Mouse (Mus musculus): ENCODE measurements around the gene Map1lc3a.
A peak's percentile ranks its signal among the peaks of the same experiment; 100 is the strongest.

Map1lc3a gene

DNA sequence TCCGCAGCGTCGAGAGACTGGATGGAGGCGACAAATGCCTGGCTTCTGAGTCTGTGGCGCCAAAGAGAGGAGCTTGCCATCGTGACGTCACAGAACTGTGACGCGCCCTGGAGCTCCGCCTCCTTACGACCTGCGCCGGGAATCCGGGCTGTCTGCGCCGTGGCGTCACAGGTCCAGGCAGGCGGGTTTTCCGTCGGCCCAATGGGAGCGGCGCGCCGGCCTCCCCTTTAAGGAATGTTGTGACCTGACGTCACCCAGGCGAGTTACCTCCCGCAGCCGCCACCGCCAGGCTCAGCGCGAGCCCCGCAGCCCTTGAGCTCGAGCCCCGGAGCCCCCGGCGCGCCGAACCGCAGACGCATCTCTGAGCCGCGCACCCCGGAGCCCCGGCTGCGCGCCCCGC is at the start of gene Map1lc3a:
Gene Map1lc3a (plus strand): TSS at position 103 of the 400 bp plus-strand sequence.
- DNase-seq: peak; percentile 89 to 91

DNA sequence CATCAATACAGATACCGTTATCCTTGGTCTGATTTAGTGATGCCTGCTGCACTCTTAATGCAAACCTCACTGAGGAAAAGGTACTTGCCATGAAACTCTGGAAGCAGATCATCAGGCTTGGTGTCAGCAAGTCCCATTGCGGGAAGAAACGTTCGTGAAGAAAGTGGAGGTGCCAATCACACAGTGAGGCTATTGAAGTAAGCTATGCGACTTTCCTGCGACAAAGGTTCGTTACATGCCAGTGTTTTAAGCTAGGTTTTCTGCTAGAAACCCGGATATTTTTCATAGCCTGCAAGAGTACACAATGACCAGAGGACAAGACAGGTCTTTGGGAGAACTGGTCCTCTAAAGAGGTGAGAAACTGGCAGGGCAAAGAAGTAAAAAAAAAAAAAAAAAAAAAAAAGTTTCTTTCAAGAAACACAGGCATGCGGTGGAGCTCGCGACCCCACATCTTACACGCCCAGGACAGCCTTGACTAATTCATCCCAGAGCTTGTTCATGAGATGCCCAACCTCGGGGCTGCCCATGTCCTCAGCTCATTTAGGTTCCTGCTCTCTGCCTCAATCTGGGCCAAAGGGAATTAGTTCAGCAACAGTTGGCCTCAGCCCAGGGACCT is 40.2 kb upstream of the Map1lc3a start:
- no peak for DNase-seq

DNA sequence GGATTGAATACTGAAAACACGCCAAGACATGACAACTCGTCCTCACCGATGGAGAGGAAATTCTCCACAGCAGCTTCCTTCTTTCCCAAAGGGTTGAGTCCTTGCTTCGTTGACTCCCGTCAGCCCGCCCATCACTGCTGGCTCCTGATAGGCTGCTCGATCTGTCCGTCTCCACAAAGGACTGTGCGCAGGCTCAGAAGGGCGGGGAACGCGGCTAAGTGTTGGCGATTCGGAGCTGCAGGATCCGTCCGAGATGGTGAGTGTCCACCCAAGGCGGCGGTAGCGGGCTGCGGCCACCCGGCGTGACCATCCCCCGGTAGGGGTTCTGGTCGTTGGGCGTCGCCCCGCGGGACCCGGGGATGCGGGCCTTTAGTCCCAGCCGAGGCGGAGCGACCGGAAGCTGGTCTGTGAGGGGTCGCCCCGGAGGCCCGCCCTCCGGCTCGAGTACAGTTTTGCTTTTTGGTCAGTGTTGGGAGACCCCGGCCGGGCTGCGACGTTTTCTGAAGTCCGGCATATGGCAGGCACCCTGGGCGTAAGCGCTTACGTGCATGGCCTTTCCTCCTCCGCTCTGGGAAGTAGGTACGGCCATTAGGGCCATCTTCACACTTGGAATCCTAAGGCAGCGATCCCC is 39.6 kb upstream of the Map1lc3a start, which contains the start of gene Dynlrb1:
Gene Dynlrb1 (plus strand): TSS at position 172 of the 631 bp plus-strand sequence.
- DNase-seq: peak; percentile 91 to 93

DNA sequence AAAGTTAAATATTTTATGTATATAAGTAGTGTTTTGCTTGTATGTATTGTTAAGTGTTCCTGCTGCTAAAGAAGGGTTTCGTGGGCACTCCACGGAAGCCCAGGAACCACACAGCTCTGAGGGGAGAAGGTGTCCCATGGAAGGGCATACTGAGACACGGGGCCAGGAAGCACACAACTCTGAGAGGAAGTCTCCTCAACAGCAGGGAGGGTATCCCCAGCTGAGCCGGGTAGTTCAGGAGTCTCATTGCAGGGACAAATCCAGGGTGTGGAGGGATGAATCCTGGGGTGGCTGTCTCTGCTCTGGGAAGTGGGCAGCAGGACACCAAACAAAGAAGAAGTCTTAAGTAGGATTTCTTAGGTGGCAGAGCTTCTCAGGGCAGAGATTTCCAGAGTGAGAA is 38.8 kb upstream of the Map1lc3a start:
- no peak for DNase-seq

DNA sequence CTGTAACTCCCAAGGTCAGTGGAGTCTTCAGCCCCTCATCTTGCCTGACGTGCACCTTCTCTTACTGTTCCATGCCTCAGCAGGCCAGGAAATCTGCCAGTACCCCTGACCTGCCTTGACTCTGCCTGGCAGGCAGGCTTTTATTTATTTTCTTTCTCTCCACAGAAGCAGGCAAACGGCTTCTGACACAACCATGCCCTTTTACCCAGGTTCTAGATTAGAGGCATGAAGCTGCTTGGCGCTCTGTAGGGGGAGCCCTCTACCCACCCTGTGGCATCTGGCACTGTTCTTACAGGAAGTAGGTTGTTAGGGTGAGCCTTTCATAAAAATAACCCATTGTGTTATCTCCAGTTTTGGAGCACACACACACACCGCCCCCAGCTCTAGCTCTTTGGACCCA is 35.2 kb upstream of the Map1lc3a start:
- DNase-seq: peak; percentile 19 to 24

DNA sequence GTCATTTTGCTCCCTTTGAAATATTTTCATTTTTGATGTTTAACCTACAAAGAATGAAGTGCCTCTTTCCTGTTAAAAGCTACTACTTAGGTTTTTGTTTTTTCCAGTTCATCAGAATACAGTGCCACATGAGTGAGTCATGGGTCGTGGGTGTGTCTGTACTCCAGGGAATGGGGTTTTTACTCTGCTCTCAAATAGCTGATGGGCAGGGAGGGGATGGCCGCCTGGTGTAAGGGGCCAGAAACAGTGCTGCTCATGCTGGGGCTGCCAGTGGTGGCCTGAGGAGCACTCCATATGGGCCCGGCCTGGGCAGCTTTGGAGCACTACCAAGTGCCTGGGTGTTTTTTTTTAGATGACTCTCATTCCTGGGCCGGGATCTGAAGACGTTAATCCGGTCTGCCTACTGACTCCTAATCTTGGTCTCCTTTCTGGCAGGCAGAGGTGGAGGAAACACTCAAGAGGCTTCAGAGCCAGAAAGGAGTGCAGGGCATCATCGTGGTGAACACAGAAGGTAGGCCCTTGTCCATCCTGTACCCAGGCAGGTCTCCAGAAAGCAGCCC is 33.7 kb upstream of the Map1lc3a start:
- no peak for DNase-seq

DNA sequence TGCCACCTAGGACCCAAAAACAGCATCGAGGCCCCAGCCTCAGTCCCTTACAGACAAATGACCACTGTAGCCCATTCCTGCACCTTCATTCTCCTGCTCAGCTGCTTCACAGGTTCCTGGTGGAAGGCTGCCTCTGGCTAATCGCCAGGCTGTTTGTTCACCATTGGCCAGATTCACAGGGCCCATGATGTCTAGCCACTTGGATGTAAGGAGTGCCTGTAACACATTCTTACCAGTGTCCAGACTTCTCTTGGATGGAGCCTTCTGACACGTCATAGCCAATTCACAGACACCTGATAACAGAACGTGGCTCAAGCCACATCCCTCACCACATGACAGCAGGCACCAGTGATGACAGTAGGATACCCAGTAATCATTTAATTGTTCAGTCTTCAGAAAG is 29.9 kb upstream of the Map1lc3a start:
- DNase-seq: no peak

DNA sequence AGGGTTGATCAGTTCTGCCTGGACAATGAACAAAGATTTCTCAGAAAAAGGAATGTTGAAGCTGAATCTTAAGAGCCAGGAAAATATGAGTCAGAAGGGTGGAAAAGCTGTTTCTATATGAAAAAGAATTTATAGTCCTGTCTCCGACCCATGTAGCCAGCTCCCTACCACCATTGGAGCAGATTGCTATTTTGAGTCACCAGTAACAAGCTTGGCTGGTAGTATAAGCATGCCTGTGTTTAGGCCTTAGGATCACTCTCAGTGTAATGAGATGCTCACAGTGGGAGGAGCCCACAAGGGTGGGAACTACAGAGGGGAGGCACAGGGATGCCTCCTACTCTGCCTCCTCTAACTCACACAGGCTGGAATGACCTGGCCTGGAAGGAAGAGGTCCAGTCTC is 27.9 kb upstream of the Map1lc3a start:
- DNase-seq: no peak

DNA sequence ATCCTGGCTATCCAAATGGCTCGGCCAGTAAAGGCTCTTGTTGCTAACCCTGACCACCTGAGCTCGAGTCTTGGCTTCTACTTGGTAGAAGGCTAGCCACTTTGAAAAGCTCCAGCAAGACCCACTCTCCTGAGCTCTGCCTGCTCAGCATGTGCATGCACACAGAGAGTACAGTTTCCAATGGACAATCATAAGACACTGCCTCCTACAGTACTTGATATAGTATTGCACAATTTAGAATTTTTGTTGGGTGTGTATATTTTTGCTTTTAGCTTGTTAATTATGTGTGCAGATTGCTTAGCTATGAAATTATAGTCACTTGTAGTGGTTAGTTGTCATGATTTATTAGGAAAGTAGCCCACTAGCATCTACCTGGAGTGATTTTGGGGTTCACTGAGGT is 27.4 kb upstream of the Map1lc3a start:
- no peak for DNase-seq

DNA sequence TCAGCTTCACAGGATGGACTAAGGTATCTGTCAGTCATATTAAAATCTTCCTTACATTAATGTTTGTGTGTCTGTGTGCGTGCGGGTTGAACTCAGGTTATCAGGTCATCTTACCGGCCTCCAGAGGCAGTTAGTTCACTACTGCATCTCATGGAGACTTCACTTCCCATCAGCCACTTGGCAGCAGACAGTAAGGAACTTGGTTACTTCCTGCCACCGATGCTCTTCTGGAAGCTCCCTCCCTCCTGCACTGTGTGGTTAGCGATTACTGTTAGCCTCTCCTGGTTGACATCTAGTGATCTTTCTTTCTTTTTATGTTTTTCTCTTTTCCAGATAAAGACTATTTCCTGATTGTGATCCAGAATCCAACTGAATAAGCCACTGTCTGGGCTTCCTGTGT is 26.5 kb upstream of the Map1lc3a start:
- DNase-seq: no peak

DNA sequence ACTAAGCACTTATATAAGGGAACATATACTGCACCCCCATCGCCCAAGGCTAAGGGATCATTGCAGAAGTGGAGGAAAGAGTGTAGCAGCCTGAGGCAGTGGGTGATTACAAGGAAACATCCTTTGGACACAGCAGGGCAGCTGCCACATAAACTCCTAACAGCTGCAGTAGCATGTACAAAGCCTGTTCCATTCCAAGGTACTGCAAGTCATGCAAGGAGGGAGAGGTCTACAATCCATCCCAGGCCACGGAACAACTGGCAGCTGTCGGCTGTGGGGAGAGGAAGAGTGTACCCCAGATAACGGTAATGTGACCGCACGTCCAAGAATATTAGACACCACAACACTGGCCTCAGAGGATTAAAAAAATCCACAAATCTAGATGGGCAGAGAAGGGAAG is 10.6 kb upstream of the Map1lc3a start:
- DNase-seq: no peak

DNA sequence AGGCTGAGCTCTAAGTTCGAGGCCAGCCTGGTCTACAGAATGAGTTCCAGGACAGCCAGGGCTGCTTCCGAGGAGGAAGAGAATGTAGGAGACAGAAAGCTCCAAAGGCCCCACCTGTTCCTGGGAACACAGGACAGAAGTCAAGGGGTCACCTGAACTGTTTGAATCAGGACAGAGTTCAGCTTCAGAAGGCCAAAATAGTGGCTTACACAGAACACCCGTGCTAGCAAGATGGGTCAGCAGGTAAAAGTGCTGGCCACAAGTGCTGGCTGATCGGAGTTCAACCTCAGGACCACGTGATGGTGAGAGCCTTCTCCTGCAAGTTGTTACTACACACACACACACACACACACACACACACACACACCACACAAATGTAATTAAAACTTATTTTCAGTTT is 9.2 kb upstream of the Map1lc3a start:
- no peak for DNase-seq

DNA sequence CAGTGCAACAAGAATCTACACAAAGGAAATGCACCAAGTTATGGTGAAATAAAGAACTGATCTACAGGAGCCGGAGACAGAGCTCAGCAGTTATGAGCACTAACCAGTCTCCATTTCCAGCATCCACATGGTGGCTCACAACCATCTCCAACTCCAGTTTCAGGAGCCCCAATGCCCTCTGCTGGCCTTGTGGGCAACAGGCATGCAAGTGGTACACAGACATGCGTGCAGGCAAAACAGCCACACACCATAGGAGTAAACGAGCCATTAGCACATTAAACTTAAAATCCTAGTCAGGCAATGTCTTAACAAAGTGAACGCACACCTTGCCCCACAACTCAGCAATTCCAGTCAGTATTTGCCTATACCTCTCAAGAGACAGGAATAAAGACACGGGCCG is 4.1 kb upstream of the Map1lc3a start:
- DNase-seq: no peak

DNA sequence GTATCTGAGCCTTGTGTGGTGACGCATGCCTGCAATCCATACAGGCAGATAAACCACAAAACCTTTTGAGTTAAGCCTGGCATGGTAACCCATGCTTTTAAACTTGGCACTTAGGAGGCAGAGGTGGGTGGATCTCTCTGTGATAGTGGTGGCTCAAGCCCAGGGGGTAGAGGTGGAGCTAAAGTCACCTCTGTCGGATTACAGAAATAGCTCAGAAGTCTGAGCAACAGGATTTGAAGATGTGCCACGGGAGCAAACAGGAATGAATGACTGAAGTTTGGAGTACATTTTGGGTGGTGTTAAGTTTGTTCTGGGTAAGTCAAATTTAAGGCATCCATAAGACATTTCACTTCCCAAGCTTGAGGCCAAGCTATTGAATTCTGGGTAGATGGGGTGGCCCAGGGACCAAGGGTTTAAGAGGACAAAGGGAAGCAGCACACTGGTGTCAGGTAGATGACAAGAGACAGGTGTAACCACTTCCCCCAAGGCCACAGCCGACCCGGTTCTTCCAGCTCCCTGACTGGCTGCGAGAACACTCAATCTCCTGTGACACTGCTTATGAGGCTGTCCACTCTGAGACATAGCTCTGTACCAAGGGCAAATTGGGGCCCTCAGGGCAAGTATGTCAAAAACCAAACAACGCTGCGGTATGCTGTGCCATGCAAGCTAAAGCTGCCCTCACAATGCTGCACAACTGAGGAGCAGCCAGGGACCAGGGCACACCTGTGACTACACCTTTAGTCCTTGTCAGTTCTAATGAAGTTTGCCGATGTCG is 3.5 kb upstream of the Map1lc3a start:
- DNase-seq: no peak

DNA sequence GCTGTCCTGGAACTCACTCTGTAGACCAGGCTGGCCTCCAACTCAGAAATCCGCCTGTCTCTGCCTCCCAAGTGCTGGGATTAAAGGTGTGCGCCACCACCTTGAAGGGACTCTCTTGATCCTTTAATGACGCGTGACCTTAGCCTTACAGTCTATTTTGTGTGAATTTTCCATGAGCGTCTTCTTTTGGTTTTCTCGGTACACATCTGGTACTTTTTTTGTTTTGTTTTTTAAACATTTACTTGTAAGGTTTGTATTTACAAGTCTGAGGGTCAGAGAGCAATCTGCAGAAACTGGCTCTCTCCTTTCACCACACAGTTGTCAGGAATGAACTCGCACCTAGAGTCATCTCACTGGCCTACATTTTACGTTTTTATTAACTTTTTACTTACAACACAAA is 2.5 kb upstream of the Map1lc3a start:
- DNase-seq: no peak

DNA sequence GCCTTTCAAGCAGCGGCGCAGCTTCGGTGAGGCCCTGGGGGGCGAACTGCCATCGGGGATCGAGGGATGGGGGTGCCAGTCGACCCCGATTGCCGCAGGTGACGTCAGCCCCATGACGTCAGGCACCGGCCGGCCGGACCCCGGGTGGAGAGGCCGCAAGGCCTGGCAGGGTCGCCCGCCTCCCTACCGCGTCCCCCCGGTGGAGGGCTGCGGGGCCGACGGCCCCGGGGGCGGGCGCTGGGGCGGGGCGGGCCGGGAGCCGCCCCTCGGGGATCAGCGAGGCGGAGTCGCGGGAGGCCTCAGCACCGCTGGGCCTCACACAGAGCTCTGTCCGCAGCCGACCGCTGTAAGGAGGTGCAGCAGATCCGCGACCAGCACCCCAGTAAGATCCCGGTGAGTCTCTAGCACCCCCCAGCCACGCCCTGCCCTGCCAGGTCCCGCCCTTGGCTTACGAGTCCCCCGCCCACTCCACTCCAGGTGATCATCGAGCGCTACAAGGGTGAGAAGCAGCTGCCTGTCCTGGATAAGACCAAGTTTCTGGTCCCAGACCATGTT is 601 bp downstream of the Map1lc3a start:
- peak; percentile 56 to 72 for DNase-seq

DNA sequence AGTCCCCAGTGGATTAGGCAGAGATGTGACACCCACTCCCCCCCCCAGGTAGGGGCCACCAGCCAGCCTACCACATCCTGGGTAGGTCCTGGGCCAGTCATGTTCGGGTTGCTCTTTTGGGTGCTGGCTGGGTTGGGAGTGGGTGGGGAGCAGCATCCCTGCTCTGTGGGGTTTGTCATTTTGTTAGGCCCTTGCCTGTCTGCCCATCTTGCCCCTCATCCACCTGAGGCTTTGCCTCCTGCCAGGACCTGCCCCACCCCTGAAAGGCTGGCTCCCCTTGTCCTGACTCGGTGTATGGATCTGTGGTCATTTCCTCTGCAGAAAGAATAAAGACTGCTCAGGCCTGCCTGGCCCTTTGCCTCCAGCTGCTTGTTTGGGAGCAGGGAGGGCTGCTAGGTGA is 1.6 kb downstream of the Map1lc3a start:
- no peak for DNase-seq

DNA sequence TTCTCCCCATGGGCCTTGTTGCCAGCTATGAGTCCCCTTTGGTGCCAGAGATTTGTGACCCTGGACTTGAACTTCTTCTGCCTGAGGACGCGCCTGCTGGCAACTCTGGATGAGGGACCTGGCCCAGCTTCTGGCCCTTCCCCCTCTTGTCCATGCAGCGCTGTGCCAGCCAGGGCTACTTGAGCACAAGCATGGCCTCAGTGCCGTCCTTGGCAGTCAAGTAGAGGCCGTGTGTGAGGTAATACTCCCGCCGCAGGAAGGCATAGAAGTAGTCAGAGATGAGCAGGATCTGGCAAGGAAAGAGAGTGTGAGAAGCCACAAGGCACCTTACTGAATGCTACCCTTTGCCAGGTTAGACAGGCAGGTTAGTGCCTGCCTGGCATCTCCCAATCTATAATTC is 2.3 kb downstream of the Map1lc3a start:
- peak in 1 of 2 experiments; percentile 4 for DNase-seq

DNA sequence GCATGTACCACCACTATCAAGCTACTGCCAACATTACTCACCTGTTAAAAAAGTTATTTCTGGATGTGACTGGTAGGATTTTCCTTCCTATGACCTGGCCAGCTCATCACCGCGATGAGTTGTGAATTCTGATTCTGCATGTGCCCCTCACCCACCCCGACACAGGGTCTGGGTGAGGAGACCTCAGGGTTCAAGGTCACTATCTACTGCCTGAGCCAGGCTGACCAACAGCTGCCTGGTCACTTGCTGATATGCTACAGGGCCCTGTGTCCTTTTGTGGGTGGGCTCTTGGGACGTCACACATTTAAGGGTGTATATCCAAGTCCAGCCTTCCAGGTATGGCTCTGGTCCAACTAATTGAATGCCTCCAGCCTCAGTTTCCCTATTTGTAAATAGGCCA is 3.1 kb downstream of the Map1lc3a start:
- no peak for DNase-seq

DNA sequence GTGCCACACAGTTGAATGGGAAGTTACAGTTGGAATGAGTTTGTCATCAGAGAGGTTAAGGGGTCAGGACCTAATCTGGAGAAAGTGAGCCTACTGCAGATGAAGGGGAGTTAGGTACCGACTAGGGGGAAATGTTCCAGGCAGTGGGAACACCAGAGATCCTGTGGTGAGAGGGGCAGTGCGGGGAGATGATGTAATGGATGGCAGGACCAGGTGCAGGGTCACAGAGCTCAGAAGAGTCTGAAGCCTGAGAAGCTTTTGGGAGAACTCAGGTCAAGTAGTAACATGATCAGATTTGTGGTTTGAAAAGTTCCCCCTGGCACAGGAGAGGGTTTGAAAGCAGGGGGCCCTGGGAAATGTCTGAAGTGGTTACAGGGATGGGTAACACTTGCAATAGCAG is 4.0 kb downstream of the Map1lc3a start:
- no peak for DNase-seq

DNA sequence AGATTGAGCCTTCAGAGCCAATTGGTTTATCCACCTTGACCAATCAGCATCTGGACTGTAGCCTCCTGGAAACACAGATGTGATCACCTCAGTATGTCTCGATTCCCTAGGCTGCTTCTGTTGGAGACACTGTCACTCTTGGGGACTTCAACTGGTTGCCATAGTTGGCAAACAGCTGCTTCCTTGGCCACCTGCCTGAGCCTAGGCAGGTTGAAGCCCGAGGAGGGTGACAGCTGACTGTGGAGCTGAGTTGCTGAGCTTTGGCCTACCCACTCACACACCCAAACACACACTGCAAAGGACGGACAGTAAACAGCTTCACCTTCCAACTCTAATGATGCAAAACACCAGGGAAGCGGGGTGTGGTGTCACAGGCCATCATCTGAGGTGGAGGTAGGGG is 7.7 kb downstream of the Map1lc3a start:
- no peak for DNase-seq

DNA sequence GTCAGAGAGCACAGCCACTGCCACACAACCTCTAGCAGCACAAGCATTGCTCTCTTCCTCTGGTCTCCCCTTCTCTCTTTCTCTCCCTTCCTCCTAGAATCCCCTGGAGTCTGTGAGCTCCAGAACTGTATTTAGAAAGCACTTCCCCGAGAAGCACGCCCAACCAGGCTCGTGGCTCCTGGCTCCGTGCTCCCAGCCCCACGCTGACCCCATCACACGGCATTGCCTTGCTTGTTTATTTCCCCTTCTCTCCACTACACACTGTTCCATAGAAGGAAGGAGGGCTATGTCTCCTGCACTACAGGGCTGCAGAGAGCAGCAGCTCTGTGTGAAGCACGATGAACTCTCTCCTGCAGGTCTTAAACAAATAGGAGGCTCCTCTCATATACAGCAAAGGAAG is 8.6 kb downstream of the Map1lc3a start:
- no peak for DNase-seq

DNA sequence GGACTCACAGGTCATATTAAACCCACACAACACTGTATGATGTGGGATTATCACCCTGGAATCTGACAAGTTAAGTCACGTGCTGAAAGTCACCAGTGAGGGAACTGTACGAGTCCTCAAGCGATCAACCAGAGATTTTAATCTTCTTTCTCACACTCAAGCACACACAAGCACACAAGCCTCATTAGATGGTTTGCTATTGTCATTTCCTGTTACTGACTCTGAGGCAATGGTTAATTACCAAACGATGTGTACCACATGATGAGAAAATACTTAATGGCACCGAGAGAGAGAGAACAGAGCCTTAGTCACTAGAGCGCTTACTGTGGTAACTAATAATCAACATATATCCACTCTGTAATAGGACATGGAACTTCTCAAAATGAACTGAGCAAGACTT is 9.6 kb downstream of the Map1lc3a start:
- no peak for DNase-seq
